Mouse (Mus musculus): Measurements from ENCODE around the gene Fsd1.

Gene Fsd1

GRCm38 (mm10) chr17:55963171-55963570, 23.1 kb upstream of the Fsd1 start:
- DNase-seq, result no peak

- no peak for DNase-seq
Measured at GRCm38 (mm10) chr17:55964496-55964895, 21.8 kb upstream of the Fsd1 start.

- no peak for DNase-seq
Measured at GRCm38 (mm10) chr17:55964996-55965395, 21.3 kb upstream of the Fsd1 start.

- no peak for DNase-seq
Measured at GRCm38 (mm10) chr17:55967186-55967585, 19.1 kb upstream of the Fsd1 start.

- DNase-seq, result no peak
Measured at GRCm38 (mm10) chr17:55968210-55968609, 18.1 kb upstream of the Fsd1 start.

- DNase-seq, result no peak
Measured at GRCm38 (mm10) chr17:55969560-55969959, 16.7 kb upstream of the Fsd1 start.

GRCm38 (mm10) chr17:55969966-55970891, 16.1 kb upstream of the Fsd1 start, which contains the start of gene Shd:
Gene Shd (plus strand): TSS chr17:55970467.
- DNase-seq, result no peak

GRCm38 (mm10) chr17:55971453-55971852, 14.9 kb upstream of the Fsd1 start:
- no peak for DNase-seq

- DNase-seq, result peak; percentile 80
Measured at GRCm38 (mm10) chr17:55976255-55976862, 9.9 kb upstream of the Fsd1 start.

GRCm38 (mm10) chr17:55977301-55977700, 9.0 kb upstream of the Fsd1 start:
- no peak for DNase-seq

- DNase-seq, result no peak
Measured at GRCm38 (mm10) chr17:55990278-55990898, 4.1 kb downstream of the Fsd1 start.

- no peak for DNase-seq
Measured at GRCm38 (mm10) chr17:55996007-55996406, 9.7 kb downstream of the Fsd1 start.

- DNase-seq, result no peak
Measured at GRCm38 (mm10) chr17:55999794-56000499, 13.6 kb downstream of the Fsd1 start.

- no peak for DNase-seq
Measured at GRCm38 (mm10) chr17:56003000-56003399, 16.7 kb downstream of the Fsd1 start.

GRCm38 (mm10) chr17:56005415-56006061, 19.2 kb downstream of the Fsd1 start, which contains the start of the genes Stap2 and Mpnd:
Gene Stap2 (minus strand): TSS chr17:56005584.
Gene Mpnd (plus strand): TSS chr17:56005711.
- no peak for DNase-seq

- no peak for DNase-seq
Measured at GRCm38 (mm10) chr17:56006956-56007355, 20.6 kb downstream of the Fsd1 start.

- no peak for DNase-seq
Measured at GRCm38 (mm10) chr17:56007444-56008355, 21.4 kb downstream of the Fsd1 start.

- DNase-seq, result peak; percentile 92
Measured at GRCm38 (mm10) chr17:56008356-56009087, 22.2 kb downstream of the Fsd1 start.

- peak; percentile 94 for DNase-seq
Measured at GRCm38 (mm10) chr17:56009088-56009961, 23.0 kb downstream of the Fsd1 start.

- no peak for DNase-seq
Measured at GRCm38 (mm10) chr17:56009962-56010240, 23.6 kb downstream of the Fsd1 start.

Measured in thymus, postnatal 14 days (tissue).